Mouse (Mus musculus) C2C12 (cell line): Measurements from ENCODE around the gene Gm20695. TPM values are rescaled to one million over a fixed set of nuclear protein-coding genes. Genes with fewer than 3 reads are reported as not detected.
A peak's percentile ranks its signal among the peaks of the same experiment; 100 is the strongest.

Source experiments
- H3K27me3 ChIP-seq: one replicate; pipeline ENCODE4 v1.6.1; 2011; ENCODE audit not compliant: control insufficient read depth, insufficient read depth, insufficient read length
- H3K36me3 ChIP-seq: one replicate; pipeline ENCODE4 v1.6.1; 2011; ENCODE audit not compliant: control insufficient read depth, insufficient read depth
- H3K4me3 ChIP-seq: one replicate; pipeline ENCODE4 v1.5.1; 2011; ENCODE audit warnings: mild to moderate bottlenecking, control low read depth; ENCODE audit not compliant: poor library complexity, insufficient read depth, severe bottlenecking
- H3K79me2 ChIP-seq: one replicate; pipeline ENCODE4 v1.6.1; 2011; ENCODE audit not compliant: control insufficient read depth, insufficient read depth
- H3K79me3 ChIP-seq: one replicate; pipeline ENCODE4 v1.6.1; 2011; ENCODE audit warnings: low read depth, control low read depth
- H3ac ChIP-seq: one replicate; pipeline ENCODE3; 2011; ENCODE audit warnings: low read depth; ENCODE audit not compliant: control insufficient read depth, insufficient read length
- CEBPB ChIP-seq: IDR thresholded peaks from one replicate; pipeline ENCODE4 v1.6.1; 2011; ENCODE audit warnings: low read depth, mild to moderate bottlenecking, control low read depth, moderate library complexity
- CTCF ChIP-seq: IDR thresholded peaks from one replicate; pipeline ENCODE4 v1.5.1; 2011; ENCODE audit not compliant: control insufficient read depth, insufficient read depth, insufficient read length
- FOSL1 ChIP-seq: IDR thresholded peaks from one replicate; pipeline ENCODE4 v1.8.0; 2011; ENCODE audit warnings: mild to moderate bottlenecking, low read length; ENCODE audit not compliant: poor library complexity, insufficient read depth, severe bottlenecking
- MAX ChIP-seq: IDR thresholded peaks from one replicate; pipeline ENCODE4 v1.6.1; 2011; ENCODE audit warnings: mild to moderate bottlenecking, control low read depth
- MYOD1 ChIP-seq: IDR thresholded peaks from one replicate; pipeline ENCODE4 v1.6.1; 2011; ENCODE audit warnings: low read depth; ENCODE audit not compliant: control insufficient read depth, insufficient read length
- MYOG ChIP-seq: IDR thresholded peaks from one replicate; pipeline ENCODE4 v1.6.1; 2011; ENCODE audit not compliant: control insufficient read depth, insufficient read length; ENCODE audit errors: extremely low read depth
- USF1 ChIP-seq: IDR thresholded peaks from one replicate; pipeline ENCODE4 v1.6.1; 2011; ENCODE audit warnings: low read depth, mild to moderate bottlenecking, control low read depth, moderate library complexity
- microRNA-seq: library from miRNA; unstranded; fragments of <30 nt; microRNA quantifications from one replicate; pipeline ENCODE4, GENCODE M21; 2019; ENCODE audit warnings: borderline microRNAs expressed
- polyA plus RNA-seq: library from polyadenylated mRNA; unstranded; fragments of >200 nt; fragmentation: generic; extraction: Trizol; gene quantifications from one replicate; pipeline ENCODE4 v1.2.1, GENCODE M21; 2012; ENCODE audit warnings: missing spikeins

Gene Gm20695
- polyA plus RNA-seq, 1 experiment = 0.22 TPM

- H3K4me3 ChIP-seq = no peak overlapping the region
Observed at GRCm38 (mm10) chr16:3956369-3956768, 71.9 kb downstream of the Gm20695 start.

GRCm38 (mm10) chr16:3959261-3959660 is 74.8 kb downstream of the Gm20695 start:
- Histone ChIP-seq H3K36me3 (no peaks in the 10 kb centered on the region), H3K79me2 (no peaks in the 10 kb centered on the region), H3ac (no peak overlapping the region), H3K27me3 (no peaks in the 10 kb centered on the region), H3K79me3 (no peaks in the 10 kb centered on the region), H3K4me3 (no peak overlapping the region)
- no peak for TF ChIP-seq MYOG
- no peak for TF ChIP-seq USF1
- no peak for TF ChIP-seq CEBPB
- no peak for TF ChIP-seq MAX
- no peak for TF ChIP-seq MYOD1
- no peak for TF ChIP-seq CTCF
- TF ChIP-seq FOSL1 = no peak

More at GRCm38 (mm10) chr16:3956369-3956768, 71.9 kb downstream of the Gm20695 start:
- TF ChIP-seq FOSL1 (no peak), CTCF (no peak), MAX (peak; percentile 81), USF1 (peak; percentile 94), MYOG (no peak), CEBPB (peak; percentile 8), MYOD1 (no peak)
- H3K27me3 ChIP-seq = no peaks in the 10 kb centered on the region
- H3K79me3 ChIP-seq = no peaks in the 10 kb centered on the region
- H3K36me3 ChIP-seq = no peaks in the 10 kb centered on the region
- no peaks in the 10 kb centered on the region for H3K79me2 ChIP-seq
- H3ac ChIP-seq = no peak overlapping the region

- H3K79me2 ChIP-seq = no peaks in the 10 kb centered on the region
- no peak overlapping the region for H3K4me3 ChIP-seq
- no peak overlapping the region for H3ac ChIP-seq
- H3K27me3 ChIP-seq = no peaks in the 10 kb centered on the region
- H3K79me3 ChIP-seq = no peaks in the 10 kb centered on the region
- no peaks in the 10 kb centered on the region for H3K36me3 ChIP-seq
- TF ChIP-seq CTCF (no peak), MAX (no peak)
Observed at GRCm38 (mm10) chr16:3964990-3965389, 80.5 kb downstream of the Gm20695 start.

- TF ChIP-seq FOSL1 = no peak
- no peak for TF ChIP-seq MYOD1
- TF ChIP-seq CTCF = no peak
- TF ChIP-seq CEBPB = no peak
- TF ChIP-seq MYOG = no peak
- no peak for TF ChIP-seq USF1
- no peaks in the 10 kb centered on the region for H3K79me3 ChIP-seq
- H3K79me2 ChIP-seq = no peaks in the 10 kb centered on the region
- H3K36me3 ChIP-seq = no peaks in the 10 kb centered on the region
- H3ac ChIP-seq = no peak overlapping the region
- H3K4me3 ChIP-seq = no peak overlapping the region
- no peaks in the 10 kb centered on the region for H3K27me3 ChIP-seq
Observed at GRCm38 (mm10) chr16:3965534-3965933, 81.1 kb downstream of the Gm20695 start.

Small RNAs within 50 kb of the gene (microRNA-seq; reads per million reads assigned to microRNA genes)
- gene Gm23493 = not detected

Other genes with a start within 250 kb of the Gm20695 start
- gene Mefv, start 166.6 kb upstream of the Gm20695 start, polyA plus RNA-seq = not detected
- gene Zfp263, start 140.6 kb upstream of the Gm20695 start, polyA plus RNA-seq = not detected
- gene Olfr15, start 53.8 kb upstream of the Gm20695 start, polyA plus RNA-seq = not detected
- 0.18 TPM for gene Zfp174, start 37.4 kb upstream of the Gm20695 start, polyA plus RNA-seq
- gene Naa60, start 12.3 kb upstream of the Gm20695 start, polyA plus RNA-seq = 27.1 TPM
- 1.1 TPM for gene Zfp597, start 87 bp upstream of the Gm20695 start, polyA plus RNA-seq
- 5.9 TPM for gene 1700037C18Rik, start 24.0 kb downstream of the Gm20695 start, polyA plus RNA-seq
- gene Cluap1, start 24.2 kb downstream of the Gm20695 start, polyA plus RNA-seq = 7.7 TPM
- 0.84 TPM for gene Nlrc3, start 92.0 kb downstream of the Gm20695 start, polyA plus RNA-seq
- 16.1 TPM for gene Slx4, start 119.1 kb downstream of the Gm20695 start, polyA plus RNA-seq
- 1.5 TPM for gene Dnase1, start 152.3 kb downstream of the Gm20695 start, polyA plus RNA-seq
- gene Trap1, start 193.2 kb downstream of the Gm20695 start, polyA plus RNA-seq = 90.4 TPM